Mouse (Mus musculus) gastrocnemius, postnatal 10 days (tissue): ENCODE measurements at regions not wholly inside any gene's neighbourhood (a gene's known extent, or its start where the extent isn't known, plus 50 kb on each side); places are given as distances from the start of the nearest gene placed in this dataset.

Experiments
- DNase-seq: peaks from one replicate; pipeline ENCODE4 v3.0.0; 2021; ENCODE audit warnings: mixed read lengths

- DNase-seq = no peak
Measured at GRCm38 (mm10) chr12:79967491-79968255, 145.1 kb downstream of the Zfp36l1 start.

- DNase-seq = no peak
Measured at GRCm38 (mm10) chr12:79966621-79967490, 146.0 kb downstream of the Zfp36l1 start.

GRCm38 (mm10) chr12:79966289-79966615 is 146.6 kb downstream of the Zfp36l1 start:
- DNase-seq = no peak

- DNase-seq = peak; percentile 50
Measured at GRCm38 (mm10) chr12:79965471-79966288, 147.1 kb downstream of the Zfp36l1 start.

GRCm38 (mm10) chr12:79963443-79964025 is 149.3 kb downstream of the Zfp36l1 start:
- DNase-seq = no peak

- DNase-seq = no peak
Measured at GRCm38 (mm10) chr12:79962649-79963236, 150.1 kb downstream of the Zfp36l1 start.

- DNase-seq = no peak
Measured at GRCm38 (mm10) chr12:79961881-79962280, 150.9 kb downstream of the Zfp36l1 start.

- DNase-seq = no peak
Measured at GRCm38 (mm10) chr12:79961076-79961475, 151.7 kb downstream of the Zfp36l1 start.

GRCm38 (mm10) chr12:79960446-79960845 is 152.4 kb downstream of the Zfp36l1 start:
- DNase-seq = no peak

GRCm38 (mm10) chr12:79959540-79960305 is 153.1 kb downstream of the Zfp36l1 start:
- DNase-seq = no peak

GRCm38 (mm10) chr12:79957211-79957610 is 155.6 kb downstream of the Zfp36l1 start:
- DNase-seq = no peak

GRCm38 (mm10) chr12:79956351-79956750 is 156.5 kb downstream of the Zfp36l1 start:
- no peak for DNase-seq

GRCm38 (mm10) chr12:79955501-79955900 is 157.3 kb downstream of the Zfp36l1 start:
- no peak for DNase-seq

GRCm38 (mm10) chr12:79950579-79951112 is 162.2 kb downstream of the Zfp36l1 start:
- DNase-seq = no peak

- peak; percentile 68 for DNase-seq
Measured at GRCm38 (mm10) chr12:79949101-79949824, 163.6 kb downstream of the Zfp36l1 start.

GRCm38 (mm10) chr12:79947574-79947973 is 165.2 kb downstream of the Zfp36l1 start:
- no peak for DNase-seq

GRCm38 (mm10) chr12:79946777-79947176 is 166.0 kb downstream of the Zfp36l1 start:
- DNase-seq = no peak

GRCm38 (mm10) chr12:79945899-79946298 is 166.9 kb downstream of the Zfp36l1 start:
- no peak for DNase-seq

GRCm38 (mm10) chr12:79944714-79945493 is 167.9 kb downstream of the Zfp36l1 start:
- no peak for DNase-seq
